Mouse (Mus musculus): Measurements from ENCODE around the gene Chuk.

DNA sequence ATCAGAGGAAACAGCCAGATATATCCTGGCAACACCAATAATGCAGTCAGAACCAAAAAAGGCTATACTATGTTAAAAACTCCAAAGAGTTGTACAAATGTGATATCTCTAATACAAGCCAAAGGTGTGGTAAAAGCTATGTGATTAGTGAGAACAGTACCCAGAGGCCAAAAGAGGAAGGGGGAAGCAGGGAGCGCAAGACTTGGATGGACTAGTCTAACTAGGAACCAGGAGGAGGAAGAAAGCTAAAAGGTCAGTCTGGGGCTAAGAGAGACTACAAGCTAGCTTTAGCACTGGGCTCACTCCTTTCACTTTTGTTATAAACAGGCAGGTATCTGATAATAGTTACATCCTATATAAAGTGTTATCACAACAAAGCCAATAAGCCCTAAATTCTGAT is 2.9 kb downstream of the Chuk start:
- TF ChIP-seq CTCF (IDR thresholded peaks at IDR 0.05; ENCODE audit: extremely low read depth, insufficient read depth, low read length) (no peak), POLR2A (IDR thresholded peaks at IDR 0.05; ENCODE audit: extremely low read depth, insufficient read depth, low read length) (no peak)
